Mouse (Mus musculus): ENCODE data around the gene Olfr532. TPM values are rescaled to one million over a fixed set of nuclear protein-coding genes. Genes with fewer than 3 reads are reported as not detected.

The Olfr532 gene
- polyA plus RNA-seq, 1 experiment from 2014 or later = not detected

- H3K4me3 ChIP-seq (ENCODE audit: low read depth, low read length) = no peak overlapping the region
- TF ChIP-seq CTCF (IDR thresholded peaks at IDR 0.05; ENCODE audit: low read depth) (no peak), EP300 (optimal IDR thresholded peaks at IDR 0.05) (no peak)
- no peak overlapping the region for H3K27ac ChIP-seq (replicated peaks)
- no peaks in the 10 kb centered on the region for H3K36me3 ChIP-seq (ENCODE audit: control insufficient read depth, insufficient read depth, low read length)
- WGBS = 71% methylated on average over 4 of the region's 4 CpGs
- no peaks in the 10 kb centered on the region for H3K4me1 ChIP-seq (replicated peaks; ENCODE audit: control insufficient read depth, insufficient read depth)
- no peak overlapping the region for H3K4me2 ChIP-seq (replicated peaks; ENCODE audit: low read depth)
- H3K9ac ChIP-seq (ENCODE audit: low read length) = no peak overlapping the region
- no peak for ATAC-seq (ENCODE audit: low FRiP score, low TSS enrichment)
- H3K27me3 ChIP-seq (ENCODE audit: control insufficient read depth, insufficient read depth, low read length) = no peaks in the 10 kb centered on the region
- H3K9me3 ChIP-seq (ENCODE audit: control insufficient read depth, low read length) = no peaks in the 10 kb centered on the region
- no peak for DNase-seq (ENCODE audit: low spot score)
These were observed 47.1 kb downstream of the Olfr532 start for GRCm38 (mm10) chr7:140374300-140374699.

Other genes starting within 250 kb of the Olfr532 start
- gene Olfr523, start 248.4 kb downstream of the Olfr532 start, polyA plus RNA-seq (2015; fragmentation: Nextera tagmentation; extraction: Ambion mirVana) = not detected in 2 replicates
- gene Olfr524, start 215.7 kb downstream of the Olfr532 start, polyA plus RNA-seq (2015; fragmentation: Nextera tagmentation; extraction: Ambion mirVana) = not detected in 2 replicates
- 0.11 TPM in 2 replicates for gene Cd163l1, start 203.4 kb downstream of the Olfr532 start, polyA plus RNA-seq (2015; fragmentation: Nextera tagmentation; extraction: Ambion mirVana)
- not detected in 2 replicates for gene 5830411N06Rik, start 174.4 kb downstream of the Olfr532 start, polyA plus RNA-seq (2015; fragmentation: Nextera tagmentation; extraction: Ambion mirVana)
- gene Olfr525, start 100.8 kb downstream of the Olfr532 start, polyA plus RNA-seq (2015; fragmentation: Nextera tagmentation; extraction: Ambion mirVana) = 0.02 TPM in 1 of 2 replicates, not detected in the other
- not detected in 2 replicates for gene Olfr527, start 87.6 kb downstream of the Olfr532 start, polyA plus RNA-seq (2015; fragmentation: Nextera tagmentation; extraction: Ambion mirVana)
- not detected in 2 replicates for gene Olfr60, start 60.0 kb downstream of the Olfr532 start, polyA plus RNA-seq (2015; fragmentation: Nextera tagmentation; extraction: Ambion mirVana)
- not detected in 2 replicates for gene Olfr530, start 45.3 kb downstream of the Olfr532 start, polyA plus RNA-seq (2015; fragmentation: Nextera tagmentation; extraction: Ambion mirVana)
- 0.04 TPM in 1 of 2 replicates, not detected in the other for gene Olfr531, start 18.7 kb downstream of the Olfr532 start, polyA plus RNA-seq (2015; fragmentation: Nextera tagmentation; extraction: Ambion mirVana)
- not detected in 2 replicates for gene Olfr533, start 41.7 kb upstream of the Olfr532 start, polyA plus RNA-seq (2015; fragmentation: Nextera tagmentation; extraction: Ambion mirVana)
- not detected in 2 replicates for gene Olfr535, start 62.6 kb upstream of the Olfr532 start, polyA plus RNA-seq (2015; fragmentation: Nextera tagmentation; extraction: Ambion mirVana)
- not detected in 2 replicates for gene Olfr536, start 85.8 kb upstream of the Olfr532 start, polyA plus RNA-seq (2015; fragmentation: Nextera tagmentation; extraction: Ambion mirVana)
- gene Olfr538, start 146.2 kb upstream of the Olfr532 start, polyA plus RNA-seq (2015; fragmentation: Nextera tagmentation; extraction: Ambion mirVana) = not detected in 2 replicates
- gene Olfr46, start 179.6 kb upstream of the Olfr532 start, polyA plus RNA-seq (2015; fragmentation: Nextera tagmentation; extraction: Ambion mirVana) = 0.02 TPM in 1 of 2 replicates, not detected in the other
- gene Olfr61, start 207.3 kb upstream of the Olfr532 start, polyA plus RNA-seq (2015; fragmentation: Nextera tagmentation; extraction: Ambion mirVana) = not detected in 2 replicates
- not detected in 2 replicates for gene Olfr53, start 224.8 kb upstream of the Olfr532 start, polyA plus RNA-seq (2015; fragmentation: Nextera tagmentation; extraction: Ambion mirVana)
- 0.01 TPM in 1 of 2 replicates, not detected in the other for gene Olfr539, start 238.3 kb upstream of the Olfr532 start, polyA plus RNA-seq (2015; fragmentation: Nextera tagmentation; extraction: Ambion mirVana)

Measured in stomach, postnatal 0 days (tissue).